Mouse (Mus musculus) midbrain, embryonic 10.5 days (tissue): ENCODE measurements around the gene Tmem53. TPM values are rescaled to one million over a fixed set of nuclear protein-coding genes. Genes with fewer than 3 reads are reported as not detected.

Source experiments
- DNase-seq: peaks from one replicate; pipeline ENCODE4 v3.0.0-alpha.2; 2017; ENCODE audit warnings: low spot score
- H3K27ac ChIP-seq: fragments of 300-500 bp; sonication (generic); replicated peaks from 2 replicates; pipeline ENCODE4 v1.5.1; 2016; ENCODE audit warnings: mild to moderate bottlenecking
- H3K27me3 ChIP-seq: fragments of 300-500 bp; sonication (generic); 2 replicates; pipeline ENCODE4 v1.6.1; 2016; ENCODE audit warnings: low read depth, mild to moderate bottlenecking; ENCODE audit not compliant: poor library complexity, severe bottlenecking
- H3K36me3 ChIP-seq: fragments of 300-500 bp; sonication (generic); 2 replicates; pipeline ENCODE4 v1.6.1; 2016; ENCODE audit warnings: mild to moderate bottlenecking, moderate library complexity
- H3K4me1 ChIP-seq: fragments of 300-500 bp; sonication (generic); 2 replicates; pipeline ENCODE4 v1.6.1; 2016
- H3K4me3 ChIP-seq: fragments of 300-500 bp; sonication (generic); 2 replicates; pipeline ENCODE4 v1.5.1; 2016; ENCODE audit warnings: mild to moderate bottlenecking, moderate library complexity
- H3K9me3 ChIP-seq: fragments of 300-500 bp; sonication (generic); replicated peaks from 2 replicates; pipeline ENCODE4 v1.6.1; 2016; ENCODE audit warnings: mild to moderate bottlenecking
- WGBS: fragments of 180-500 bp; shearing (Covaris S2); methylation state at CpG from one replicate; pipeline ENCODE4 v1.1.7; 2016; 5-methylcytosine and 5-hydroxymethylcytosine counted together
- polyA plus RNA-seq: library from polyadenylated mRNA; unstranded; fragments of >200 nt; fragmentation: Nextera tagmentation; extraction: Ambion mirVana; gene quantifications from 2 replicates; pipeline ENCODE4 v1.2.1, GENCODE M21; 2016

Tmem53 gene
- polyA plus RNA-seq, result 8.2 and 8.7 TPM in 2 replicates

GRCm38 (mm10) chr4:117251801-117252316 is at the start of gene Tmem53, which contains the start of gene Armh1:
Gene Tmem53, plus strand, starts transcription at chr4:117251951.
Gene Armh1, minus strand, starts transcription at chr4:117252125.
- peak within 1 kb of the TSS; percentile 91 for H3K27ac ChIP-seq
- H3K27me3 ChIP-seq, result peaks cover 30% of the 10 kb centered on the region
- 0% methylated on average over 40 of the region's 43 CpGs for WGBS
- DNase-seq, result peak; percentile 97
- H3K4me3 ChIP-seq, result peak within 1 kb of the TSS; percentile 70
- H3K9me3 ChIP-seq, result no peaks in the 10 kb centered on the region
- H3K4me1 ChIP-seq, result peaks cover 44% of the 10 kb centered on the region
- no peaks in the 10 kb centered on the region for H3K36me3 ChIP-seq

GRCm38 (mm10) chr4:117202046-117202991 is 49.4 kb upstream of the Tmem53 start:
- DNase-seq, result peak; percentile 55
- no peaks in the 10 kb centered on the region for H3K9me3 ChIP-seq
- H3K4me3 ChIP-seq, result peak overlapping the region; percentile 44
- H3K27ac ChIP-seq, result peak overlapping the region; percentile 93
- 2% methylated on average over 25 of the region's 25 CpGs for WGBS
- H3K4me1 ChIP-seq, result no peaks in the 10 kb centered on the region
- H3K27me3 ChIP-seq, result no peaks in the 10 kb centered on the region
- no peaks in the 10 kb centered on the region for H3K36me3 ChIP-seq

GRCm38 (mm10) chr4:117202992-117203354 is 48.8 kb upstream of the Tmem53 start:
- no peak for DNase-seq
- Histone ChIP-seq H3K27me3 (no peaks in the 10 kb centered on the region), H3K4me1 (no peaks in the 10 kb centered on the region), H3K4me3 (no peak overlapping the region), H3K27ac (0 out of 2 replicates have a peak overlapping the region, but pooled peaks have one; percentile 93), H3K9me3 (no peaks in the 10 kb centered on the region), H3K36me3 (no peaks in the 10 kb centered on the region)
- WGBS, result 72% methylated on average over 4 of the region's 4 CpGs

GRCm38 (mm10) chr4:117209592-117209991 is 42.2 kb upstream of the Tmem53 start:
- peaks cover 14% of the 10 kb centered on the region for H3K4me1 ChIP-seq
- H3K27me3 ChIP-seq, result peaks cover 5% of the 10 kb centered on the region; the same call in 1 of the 2 replicates
- no peak overlapping the region for H3K27ac ChIP-seq
- WGBS, result 83% methylated on average over 6 of the region's 6 CpGs
- H3K9me3 ChIP-seq, result no peaks in the 10 kb centered on the region
- no peaks in the 10 kb centered on the region for H3K36me3 ChIP-seq
- H3K4me3 ChIP-seq, result no peak overlapping the region
- no peak for DNase-seq

DNA sequence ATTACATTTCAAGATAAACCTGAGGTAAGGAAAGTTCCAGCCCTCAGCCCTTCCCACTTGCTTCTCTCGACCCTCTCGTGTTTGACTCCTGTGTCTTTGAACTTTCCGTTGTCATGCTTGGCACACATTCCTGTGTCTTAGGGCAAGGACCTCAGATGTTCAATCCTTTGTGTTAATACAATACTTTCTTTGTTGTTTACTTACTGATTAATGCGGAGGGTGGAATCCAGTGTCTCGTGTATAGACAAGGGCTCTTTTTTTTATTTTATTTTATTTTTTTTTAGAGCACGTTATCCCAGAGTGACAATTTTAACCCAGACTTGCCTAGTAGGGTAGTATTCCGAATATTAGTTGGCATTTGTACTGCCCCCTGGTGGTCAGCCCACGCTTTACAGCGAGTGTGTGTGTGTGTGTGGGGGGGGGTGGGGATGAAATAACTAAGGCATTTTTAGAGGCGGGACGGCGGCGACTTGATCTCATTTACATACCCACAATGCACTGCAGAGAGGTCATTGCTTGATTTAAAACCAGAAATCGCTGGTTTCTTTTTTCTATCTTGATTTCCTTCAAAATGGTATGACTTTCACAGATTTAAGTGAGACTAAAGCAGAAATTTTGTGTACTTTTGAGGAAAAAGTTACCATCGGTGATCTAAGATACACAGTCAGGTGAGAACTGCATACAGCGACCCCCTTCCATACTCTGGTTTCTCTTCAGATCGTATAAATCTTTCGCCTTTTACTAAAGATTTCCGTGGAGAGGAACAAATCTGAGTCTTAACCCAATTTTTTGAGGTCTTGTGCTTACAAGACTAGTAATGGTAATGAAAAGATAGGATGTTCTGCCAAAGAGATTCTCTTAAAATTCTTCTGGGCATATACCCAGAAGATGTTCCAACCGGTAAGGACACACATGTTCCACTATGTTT is 41.3 kb upstream of the Tmem53 start:
- 3% methylated on average over 20 of the region's 20 CpGs for WGBS
- no peaks in the 10 kb centered on the region for H3K9me3 ChIP-seq
- H3K4me3 ChIP-seq, result peak overlapping the region; percentile 23; the same call in 1 of the 2 replicates
- peaks cover 14% of the 10 kb centered on the region for H3K4me1 ChIP-seq
- H3K27me3 ChIP-seq, result peaks cover 5% of the 10 kb centered on the region; the same call in 1 of the 2 replicates
- peak overlapping the region; percentile 89 for H3K27ac ChIP-seq
- DNase-seq, result peak; percentile 88
- no peaks in the 10 kb centered on the region for H3K36me3 ChIP-seq

GRCm38 (mm10) chr4:117214250-117214649 is 37.5 kb upstream of the Tmem53 start:
- H3K9me3 ChIP-seq, result no peaks in the 10 kb centered on the region
- no peaks in the 10 kb centered on the region for H3K36me3 ChIP-seq
- peaks cover 4% of the 10 kb centered on the region; the same call in 1 of the 2 replicates for H3K27me3 ChIP-seq
- no peak overlapping the region for H3K27ac ChIP-seq
- H3K4me3 ChIP-seq, result no peak overlapping the region
- 79% methylated on average over 6 of the region's 6 CpGs for WGBS
- peaks cover 14% of the 10 kb centered on the region for H3K4me1 ChIP-seq
- DNase-seq, result no peak

DNA sequence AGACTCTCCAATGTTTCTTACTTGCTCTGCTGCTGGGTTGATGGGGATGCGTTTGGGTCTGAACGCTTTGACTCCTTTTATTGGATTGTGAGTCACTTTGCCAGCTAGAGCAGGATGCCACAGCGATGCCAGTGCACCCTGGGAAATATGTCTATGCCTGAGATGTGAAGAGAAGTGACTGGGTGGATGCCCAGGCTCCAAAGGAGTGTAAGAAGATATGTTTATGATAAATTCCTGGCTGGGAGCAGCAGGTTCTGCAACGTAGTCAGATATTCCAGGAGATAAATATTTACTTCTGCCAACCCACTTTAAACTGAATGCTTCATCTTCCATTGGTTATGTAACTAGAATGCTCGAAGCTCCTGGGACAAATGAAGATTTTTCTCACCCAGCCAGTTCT is 34.7 kb upstream of the Tmem53 start:
- no peaks in the 10 kb centered on the region for H3K27me3 ChIP-seq
- H3K36me3 ChIP-seq, result no peaks in the 10 kb centered on the region
- no peaks in the 10 kb centered on the region for H3K9me3 ChIP-seq
- no peak overlapping the region for H3K27ac ChIP-seq
- H3K4me3 ChIP-seq, result no peak overlapping the region
- peaks cover 8% of the 10 kb centered on the region; the same call in 1 of the 2 replicates for H3K4me1 ChIP-seq
- 79% methylated on average over 5 of the region's 5 CpGs for WGBS
- no peak for DNase-seq

- H3K4me1 ChIP-seq, result 0 out of 2 replicates have a peak, but pooled peaks cover 4% of the 10 kb centered on the region
- H3K9me3 ChIP-seq, result no peaks in the 10 kb centered on the region
- WGBS, result 44% methylated on average over 10 of the region's 10 CpGs
- no peaks in the 10 kb centered on the region for H3K36me3 ChIP-seq
- peak; percentile 62 for DNase-seq
- no peaks in the 10 kb centered on the region for H3K27me3 ChIP-seq
- H3K4me3 ChIP-seq, result no peak overlapping the region
- no peak overlapping the region for H3K27ac ChIP-seq
Observed at GRCm38 (mm10) chr4:117218517-117219219, 33.1 kb upstream of the Tmem53 start.

DNA sequence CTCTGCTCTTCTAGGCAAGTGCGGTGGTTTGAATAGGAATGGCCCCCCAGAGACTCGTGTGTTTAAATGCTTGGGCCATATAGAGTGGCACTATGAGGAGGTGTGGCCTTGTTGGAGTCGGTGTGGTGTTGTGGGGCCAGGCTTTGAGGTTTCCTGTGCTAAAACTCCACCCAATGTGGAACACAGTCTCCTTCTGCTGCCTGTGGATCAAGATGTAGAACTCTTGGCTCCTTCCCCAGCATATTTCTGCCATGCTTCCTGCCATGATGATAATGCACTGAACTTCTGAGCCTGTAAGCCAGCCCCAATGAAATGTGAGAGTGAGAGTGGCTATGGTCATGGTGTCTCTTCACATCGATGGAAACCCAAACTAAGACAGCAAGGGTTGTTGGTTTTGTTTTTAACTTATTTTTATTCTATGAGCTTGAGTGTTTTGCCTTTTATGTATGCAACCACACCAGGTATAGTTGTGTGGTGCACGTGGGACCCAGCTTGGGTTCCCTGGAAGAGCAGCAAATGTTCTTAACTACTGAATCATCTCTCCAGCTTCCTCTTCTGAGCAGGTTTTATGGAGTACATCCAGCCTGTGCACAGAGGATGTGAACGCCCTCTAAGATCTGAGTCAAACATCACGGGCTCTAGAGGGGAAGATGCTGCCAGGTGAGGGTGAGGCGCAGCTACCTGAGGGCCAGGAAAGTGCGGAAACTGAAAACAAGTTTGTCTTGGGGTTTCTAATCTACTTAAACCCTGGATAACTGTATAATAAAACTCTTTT is 30.8 kb upstream of the Tmem53 start:
- H3K4me1 ChIP-seq, result no peaks in the 10 kb centered on the region
- DNase-seq, result no peak
- no peak overlapping the region for H3K4me3 ChIP-seq
- no peaks in the 10 kb centered on the region for H3K36me3 ChIP-seq
- no peaks in the 10 kb centered on the region for H3K9me3 ChIP-seq
- 82% methylated on average over 9 of the region's 9 CpGs for WGBS
- H3K27me3 ChIP-seq, result no peaks in the 10 kb centered on the region
- H3K27ac ChIP-seq, result no peak overlapping the region

DNA sequence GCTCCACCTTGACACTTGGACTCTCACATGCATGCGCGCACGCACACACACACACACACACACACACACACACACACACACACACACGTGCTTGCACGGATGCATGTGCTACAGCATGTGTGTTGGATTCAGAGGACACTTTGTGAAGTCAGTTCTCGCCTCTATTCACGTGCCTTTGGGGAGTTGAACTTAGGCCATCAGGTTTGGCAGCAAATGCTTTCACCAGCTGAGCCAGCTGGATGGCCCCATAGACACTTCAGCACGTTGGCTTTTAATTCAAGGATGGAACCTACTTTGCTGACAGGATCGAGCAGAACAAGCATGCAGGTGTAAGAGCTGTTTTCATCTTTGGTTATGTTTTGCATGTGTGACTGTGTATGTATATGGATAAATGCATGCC is 29.9 kb upstream of the Tmem53 start:
- Histone ChIP-seq H3K9me3 (no peaks in the 10 kb centered on the region), H3K27me3 (no peaks in the 10 kb centered on the region), H3K27ac (no peak overlapping the region), H3K4me1 (no peaks in the 10 kb centered on the region), H3K36me3 (no peaks in the 10 kb centered on the region), H3K4me3 (no peak overlapping the region)
- WGBS, result 87% methylated on average over 9 of the region's 9 CpGs
- DNase-seq, result no peak

- Histone ChIP-seq H3K27me3 (no peaks in the 10 kb centered on the region), H3K4me1 (no peaks in the 10 kb centered on the region), H3K36me3 (no peaks in the 10 kb centered on the region), H3K4me3 (no peak overlapping the region), H3K27ac (no peak overlapping the region), H3K9me3 (no peaks in the 10 kb centered on the region)
- no peak for DNase-seq
- 69% methylated on average over 5 of the region's 5 CpGs for WGBS
Observed at GRCm38 (mm10) chr4:117223001-117223400, 28.8 kb upstream of the Tmem53 start.
